Mouse (Mus musculus) lung, adult 18-20 months (tissue): ENCODE results near the gene Ovol1.
A peak's percentile ranks its signal among the peaks of the same experiment; 100 is the strongest.

Experiments used
- DNase-seq, 2 experiments: peaks; one replicate each; pipeline ENCODE4 v3.0.0; 2022; ENCODE audit warnings: mixed read lengths in 2 of 2

Ovol1 gene

GRCm38 (mm10) chr19:5518721-5519120 is 41.7 kb downstream of the Ovol1 start:
- DNase-seq: no peak

- no peak for DNase-seq
Observed at GRCm38 (mm10) chr19:5516906-5517505, 43.4 kb downstream of the Ovol1 start.

GRCm38 (mm10) chr19:5515840-5516777 is 44.3 kb downstream of the Ovol1 start:
- no peak for DNase-seq

- no peak for DNase-seq
Observed at GRCm38 (mm10) chr19:5513005-5513349, 47.5 kb downstream of the Ovol1 start.

- DNase-seq: peak in 1 of 2 experiments; percentile 31
Observed at GRCm38 (mm10) chr19:5512091-5513004, 48.1 kb downstream of the Ovol1 start.

GRCm38 (mm10) chr19:5511074-5511632 is 49.3 kb downstream of the Ovol1 start:
- no peak for DNase-seq

- DNase-seq: peak; percentile 98 to 99
Observed at GRCm38 (mm10) chr19:5510031-5511026, 50.1 kb downstream of the Ovol1 start, which contains the start of gene Snx32. Gene Snx32 (minus strand): TSS chr19:5510538.

GRCm38 (mm10) chr19:5503687-5504086 is 56.8 kb downstream of the Ovol1 start, which contains the start of gene 1700020D05Rik:
Gene 1700020D05Rik (minus strand): TSS chr19:5503787.
- no peak for DNase-seq

- no peak for DNase-seq
Observed at GRCm38 (mm10) chr19:5500330-5500875, 60.0 kb downstream of the Ovol1 start.
